Mouse (Mus musculus) right cerebral cortex, postnatal 10 days (tissue): ENCODE measurements around the gene Foxj2.

Source experiments
- DNase-seq, 2 experiments: peaks; one replicate each; pipeline ENCODE4 v3.0.0; 2021; ENCODE audit warnings: low spot score in 2 of 2

The Foxj2 gene

GRCm38 (mm10) chr6:122819306-122820070 is at the start of gene Foxj2:
Gene Foxj2 (plus strand): TSS chr6:122819914.
- peak; percentile 63 to 76 for DNase-seq

- DNase-seq, result no peak
Observed at GRCm38 (mm10) chr6:122770760-122771315, 48.9 kb upstream of the Foxj2 start.

GRCm38 (mm10) chr6:122772701-122773100 is 47.0 kb upstream of the Foxj2 start:
- DNase-seq, result no peak

GRCm38 (mm10) chr6:122774345-122774744 is 45.4 kb upstream of the Foxj2 start:
- no peak for DNase-seq

DNA sequence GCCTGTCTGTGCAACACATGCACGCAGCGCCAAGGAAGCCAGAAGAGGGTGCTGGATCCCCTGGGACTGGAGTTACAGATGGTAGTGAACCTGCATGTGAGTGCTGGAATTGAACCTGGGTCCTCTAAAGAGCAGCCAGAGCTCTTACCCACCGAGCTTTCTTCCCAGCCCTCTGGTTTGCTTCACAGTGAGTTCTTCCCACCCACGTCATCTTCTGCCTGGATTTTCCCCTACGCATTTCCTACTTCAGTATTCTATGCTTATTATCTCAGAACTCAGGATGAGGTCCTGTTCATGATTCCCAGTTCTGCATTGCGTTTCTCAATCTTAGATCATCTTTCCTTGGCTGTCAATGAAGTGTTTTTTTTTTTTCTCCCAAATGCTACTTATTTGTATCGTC is 43.7 kb upstream of the Foxj2 start:
- no peak for DNase-seq

GRCm38 (mm10) chr6:122779916-122780315 is 39.8 kb upstream of the Foxj2 start:
- DNase-seq, result no peak

- DNase-seq, result no peak
Observed at GRCm38 (mm10) chr6:122781167-122781566, 38.5 kb upstream of the Foxj2 start.

GRCm38 (mm10) chr6:122782164-122782563 is 37.5 kb upstream of the Foxj2 start:
- no peak for DNase-seq

- DNase-seq, result peak; percentile 64 to 67
Observed at GRCm38 (mm10) chr6:122784866-122785265, 34.8 kb upstream of the Foxj2 start.

DNA sequence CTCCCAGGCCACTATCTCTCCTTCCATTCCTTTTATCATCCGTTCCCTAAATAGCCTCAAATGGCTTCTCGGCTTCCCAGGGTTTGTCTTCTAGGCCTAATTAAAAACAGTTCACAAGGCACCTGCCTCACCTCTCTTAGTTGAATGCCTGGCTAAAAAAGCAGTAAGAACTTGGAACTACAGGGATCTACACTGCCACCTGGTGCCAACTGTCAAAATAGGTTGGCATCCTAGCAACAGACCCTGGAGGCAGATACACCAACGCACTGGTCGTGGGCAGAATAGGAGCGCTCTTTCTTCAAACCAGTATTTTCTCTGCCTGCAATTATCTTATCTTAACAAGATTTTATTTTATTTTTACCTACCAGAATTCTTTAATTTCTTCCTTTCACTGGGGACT is 33.4 kb upstream of the Foxj2 start:
- peak; percentile 90 to 91 for DNase-seq

DNA sequence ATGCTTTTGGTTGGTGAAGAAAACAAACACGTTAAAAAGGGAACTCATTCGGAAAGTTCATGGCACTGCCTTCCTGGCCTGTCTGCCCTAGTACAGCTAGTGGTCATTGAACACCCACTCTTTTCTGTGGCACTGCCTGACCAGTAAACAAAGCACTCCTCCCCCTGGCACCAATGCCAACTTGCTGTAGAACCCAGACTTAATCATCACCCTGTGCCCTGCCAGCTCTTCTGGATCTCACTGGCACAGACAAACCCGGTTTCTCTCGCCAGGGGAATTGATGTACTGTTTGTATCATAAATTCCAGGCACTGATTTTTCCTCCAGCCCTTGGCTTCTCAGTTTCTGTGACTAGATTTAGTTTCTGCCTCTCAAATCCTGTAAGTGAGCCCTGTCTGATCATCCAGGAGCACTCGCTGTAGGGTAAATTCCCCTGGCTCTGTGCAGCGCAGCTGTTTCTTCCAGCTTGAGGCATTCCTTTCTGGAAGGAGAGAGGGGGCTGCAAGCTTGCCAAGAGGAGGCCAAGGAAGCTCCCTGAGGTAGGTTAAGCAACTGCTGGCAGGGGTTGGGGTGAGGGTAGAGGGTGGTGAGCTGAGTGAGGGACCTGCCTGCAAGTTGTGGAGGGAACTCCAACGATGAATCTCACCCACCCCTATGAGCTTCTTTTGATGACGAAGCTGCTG is 24.3 kb upstream of the Foxj2 start:
- DNase-seq, result peak; percentile 49 to 56

DNA sequence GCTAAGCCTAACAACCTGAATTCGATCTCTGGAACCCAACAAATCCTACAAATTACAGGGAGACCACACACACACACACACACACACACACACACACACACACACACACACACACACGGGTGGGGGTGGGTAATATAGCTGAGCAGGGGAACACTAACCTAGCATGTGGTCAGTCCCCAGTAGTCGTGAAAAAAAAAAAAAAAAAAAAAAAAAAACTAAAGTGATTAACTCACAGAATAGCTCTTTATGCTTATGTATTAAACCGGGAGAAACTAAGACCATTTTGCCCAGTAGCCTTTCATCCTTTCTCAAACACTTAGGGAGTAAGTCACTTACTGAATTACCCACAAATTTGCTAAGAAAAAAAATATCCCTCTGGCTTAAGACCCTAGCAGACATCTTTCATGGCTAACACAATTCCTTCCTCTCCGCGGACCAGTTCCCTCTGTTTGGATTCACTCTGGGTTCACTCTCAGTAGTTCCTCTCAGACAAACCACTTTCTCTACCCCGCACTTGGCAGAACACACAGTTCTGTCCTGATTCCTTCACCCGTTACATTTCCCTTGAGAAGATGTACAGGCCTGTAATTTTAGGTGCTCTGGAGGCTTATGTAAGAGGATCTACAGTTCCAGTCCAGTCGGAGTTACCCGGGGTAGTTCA is 18.9 kb upstream of the Foxj2 start:
- DNase-seq, result no peak

DNA sequence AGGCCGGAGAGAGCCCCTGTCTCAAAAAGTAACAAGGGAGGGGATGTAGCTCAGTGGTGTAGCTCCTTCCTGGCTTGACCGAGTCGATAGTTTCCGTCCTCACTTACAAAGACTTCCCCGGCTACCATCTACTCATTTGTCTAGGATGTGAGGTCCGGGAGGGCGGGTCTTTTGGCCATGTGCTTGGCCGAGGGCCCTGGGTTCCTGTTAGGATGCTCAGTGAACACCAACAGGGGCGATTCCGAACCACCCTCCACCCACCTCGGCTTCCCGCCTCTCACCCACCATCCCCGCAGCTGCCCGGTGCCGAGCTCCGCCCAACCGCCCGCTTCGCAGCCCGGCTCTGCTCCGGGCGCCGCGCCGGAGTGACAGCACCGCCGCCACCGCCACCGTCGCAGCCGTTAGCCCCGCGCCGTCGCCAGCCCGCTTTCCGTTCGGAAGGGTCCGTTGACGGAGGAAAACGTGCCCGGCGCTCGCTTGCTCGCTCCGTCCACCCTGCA is 18.4 kb upstream of the Foxj2 start, which contains the start of gene Slc2a3:
Slc2a3 (minus strand) TSS at position 340 of the 500 bp plus-strand sequence.
- peak; percentile 65 to 73 for DNase-seq

DNA sequence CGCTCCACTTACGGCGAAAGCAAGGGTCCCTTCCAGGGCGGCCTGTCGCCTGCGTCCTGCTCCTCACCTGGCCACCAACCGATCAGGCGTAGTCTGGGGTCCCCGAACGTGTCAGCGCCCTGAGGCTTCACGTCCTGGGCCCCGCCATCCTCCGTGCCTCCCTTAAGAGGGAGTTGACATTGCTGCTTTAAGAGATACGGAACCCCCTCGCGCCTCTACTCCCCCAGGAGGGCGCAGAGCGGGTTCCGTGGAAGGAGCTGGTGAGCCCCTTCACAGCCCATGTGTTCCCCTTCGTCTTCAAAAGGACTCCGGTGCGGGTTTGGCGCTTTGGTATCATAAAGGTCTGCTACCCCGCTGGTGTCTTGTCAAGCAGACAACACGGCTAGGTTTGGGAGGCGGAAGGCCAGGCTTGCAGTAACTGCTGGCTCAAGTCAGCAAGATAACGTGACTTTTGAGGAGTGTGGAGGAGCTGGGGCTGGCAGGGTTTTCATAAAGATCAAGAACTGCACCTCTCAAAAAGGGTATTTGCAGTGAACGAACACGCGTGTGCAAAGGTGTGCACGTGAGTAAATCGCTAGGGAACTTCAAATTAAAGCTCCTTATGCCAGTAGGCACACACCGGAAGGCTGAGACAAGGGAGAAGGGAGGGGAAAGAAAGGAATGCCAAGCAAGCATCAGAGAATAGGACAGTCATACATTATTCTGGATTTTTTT is 17.8 kb upstream of the Foxj2 start:
- peak; percentile 58 to 64 for DNase-seq

- DNase-seq, result peak; percentile 72 to 84
Observed at GRCm38 (mm10) chr6:122804418-122804817, 15.3 kb upstream of the Foxj2 start.

DNA sequence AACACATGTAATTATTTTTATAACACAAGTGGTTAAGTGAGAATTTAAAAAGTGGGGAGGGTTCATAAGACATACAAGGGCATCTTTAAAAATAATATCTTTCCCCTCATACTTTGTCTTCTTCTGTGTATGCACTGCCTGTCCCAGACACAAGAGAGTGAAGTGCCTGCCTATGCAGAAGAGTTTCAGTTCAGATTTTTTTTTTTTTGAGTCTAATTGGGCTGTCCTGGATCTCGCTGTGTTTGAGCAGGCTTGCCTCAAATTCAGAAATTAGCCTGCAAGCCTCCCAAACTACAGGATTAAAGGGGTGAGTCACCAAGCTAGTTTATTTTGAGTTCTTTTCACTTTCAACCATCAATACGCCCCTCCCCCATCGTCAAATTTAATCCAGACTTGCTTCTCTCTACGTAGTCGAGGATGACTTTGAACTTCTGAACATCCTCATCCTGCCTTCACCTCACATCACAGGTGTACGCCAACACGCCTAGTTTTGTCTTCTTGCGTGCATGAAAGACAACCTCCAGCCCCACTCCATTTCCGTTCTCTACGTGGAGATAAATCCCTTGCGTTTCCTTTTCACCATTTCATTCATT is 9.6 kb upstream of the Foxj2 start:
- peak; percentile 45 to 62 for DNase-seq

- DNase-seq, result peak; percentile 99 to 100
Observed at GRCm38 (mm10) chr6:122810615-122811279, 9.0 kb upstream of the Foxj2 start.

- DNase-seq, result peak; percentile 93 to 94
Observed at GRCm38 (mm10) chr6:122811280-122811652, 8.4 kb upstream of the Foxj2 start.

- DNase-seq, result peak; percentile 41 to 54
Observed at GRCm38 (mm10) chr6:122811771-122812600, 7.7 kb upstream of the Foxj2 start.

DNA sequence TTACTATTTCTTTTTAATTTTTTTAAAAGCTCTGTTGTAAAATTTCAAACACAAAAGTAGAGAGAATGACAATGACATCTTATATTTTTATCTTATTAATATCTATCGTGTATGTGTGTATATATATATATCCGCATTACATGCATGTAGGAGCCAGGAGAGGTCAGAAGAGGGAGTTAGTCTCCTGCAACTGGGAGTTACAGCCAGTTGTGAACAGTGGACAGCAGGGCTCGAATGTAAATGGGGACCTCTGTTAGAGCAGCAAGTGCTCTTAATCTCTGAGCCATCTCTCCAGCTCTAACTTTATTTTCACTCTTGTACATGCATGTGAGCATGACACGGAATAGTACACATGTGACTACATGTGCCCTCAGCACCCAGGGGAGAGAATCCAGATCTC is 7.0 kb upstream of the Foxj2 start:
- DNase-seq, result no peak
